Mouse (Mus musculus): ENCODE data around the gene Dusp28. TPM values are rescaled to one million over a fixed set of nuclear protein-coding genes. Genes with fewer than 3 reads are reported as not detected.
A peak's percentile ranks its signal among the peaks of the same experiment; 100 is the strongest.

Dusp28 gene
- 10.6 and 16.7 TPM in 2 replicates for polyA plus RNA-seq (2012; rRNA removed)
- polyA plus RNA-seq (2014; fragmentation: Nextera tagmentation; extraction: Ambion mirVana), result 8.0 and 9.6 TPM in 2 replicates

- Histone ChIP-seq H3K36me3 (ENCODE audit: control insufficient read depth, insufficient read depth, low read length) (no peaks in the 10 kb centered on the region), H3K4me1 (ENCODE audit: control insufficient read depth, insufficient read depth, low read length) (peaks cover 18% of the 10 kb centered on the region), H3K27ac (replicated peaks; ENCODE audit: low read depth, low read length) (peak within 1 kb of the TSS; percentile 84), H3K9me3 (ENCODE audit: control insufficient read depth, low read length) (no peaks in the 10 kb centered on the region), H3K27me3 (ENCODE audit: control insufficient read depth, insufficient read depth, low read length) (no peaks in the 10 kb centered on the region), H3K4me3 (replicated peaks; ENCODE audit: low read length) (peak within 1 kb of the TSS; percentile 78), H3K4me2 (replicated peaks; ENCODE audit: low read depth, low read length, severe bottlenecking) (peak within 1 kb of the TSS; percentile 64), H3K9ac (ENCODE audit: low read depth, low read length, severe bottlenecking) (peak within 1 kb of the TSS; percentile 69)
- DNase-seq (ENCODE audit: low spot score) (peak; percentile 89), ATAC-seq (ENCODE audit: low FRiP score, low read depth) (peak; percentile 90)
- WGBS, result 1% methylated on average over 42 of the region's 81 CpGs
- TF ChIP-seq POLR2A (IDR thresholded peaks at IDR 0.05; ENCODE audit: borderline replicate concordance, extremely low read depth, insufficient read depth, insufficient read length), result peak; percentile 83; the same call in 1 of the 2 replicates
Measured at GRCm38 (mm10) chr1:92906779-92907631, at the start of gene Dusp28. Gene Dusp28, plus strand, starts transcription at chr1:92906981.

- DNase-seq (ENCODE audit: low spot score) (no peak), ATAC-seq (ENCODE audit: low FRiP score, low read depth) (no peak)
- H3K4me2 ChIP-seq (replicated peaks; ENCODE audit: low read depth, low read length, severe bottlenecking), result no peak overlapping the region
- H3K4me1 ChIP-seq (ENCODE audit: control insufficient read depth, insufficient read depth, low read length), result no peaks in the 10 kb centered on the region
- no peak overlapping the region for H3K4me3 ChIP-seq (replicated peaks; ENCODE audit: low read length)
- H3K9me3 ChIP-seq (ENCODE audit: control insufficient read depth, low read length), result no peaks in the 10 kb centered on the region
- no peak overlapping the region for H3K9ac ChIP-seq (ENCODE audit: low read depth, low read length, severe bottlenecking)
- TF ChIP-seq POLR2A (IDR thresholded peaks at IDR 0.05; ENCODE audit: borderline replicate concordance, extremely low read depth, insufficient read depth, insufficient read length), result no peak
- no peak overlapping the region for H3K27ac ChIP-seq (replicated peaks; ENCODE audit: low read depth, low read length)
- peaks cover 38% of the 10 kb centered on the region for H3K36me3 ChIP-seq (ENCODE audit: control insufficient read depth, insufficient read depth, low read length)
- H3K27me3 ChIP-seq (ENCODE audit: control insufficient read depth, insufficient read depth, low read length), result no peaks in the 10 kb centered on the region
- 65% methylated on average over 6 of the region's 6 CpGs for WGBS
Measured at GRCm38 (mm10) chr1:92861503-92861902, 45.3 kb upstream of the Dusp28 start.

GRCm38 (mm10) chr1:92863268-92863667 lies 43.5 kb upstream of the Dusp28 start:
- H3K4me1 ChIP-seq (ENCODE audit: control insufficient read depth, insufficient read depth, low read length), result no peaks in the 10 kb centered on the region
- ATAC-seq (ENCODE audit: low FRiP score, low read depth), result no peak
- peaks cover 21% of the 10 kb centered on the region for H3K36me3 ChIP-seq (ENCODE audit: control insufficient read depth, insufficient read depth, low read length)
- no peak for DNase-seq (ENCODE audit: low spot score)
- no peaks in the 10 kb centered on the region for H3K9me3 ChIP-seq (ENCODE audit: control insufficient read depth, low read length)
- no peaks in the 10 kb centered on the region for H3K27me3 ChIP-seq (ENCODE audit: control insufficient read depth, insufficient read depth, low read length)
- H3K4me3 ChIP-seq (replicated peaks; ENCODE audit: low read length), result no peak overlapping the region
- H3K9ac ChIP-seq (ENCODE audit: low read depth, low read length, severe bottlenecking), result no peak overlapping the region
- WGBS, result 81% methylated on average over 4 of the region's 4 CpGs
- no peak for TF ChIP-seq POLR2A (IDR thresholded peaks at IDR 0.05; ENCODE audit: borderline replicate concordance, extremely low read depth, insufficient read depth, insufficient read length)
- H3K4me2 ChIP-seq (replicated peaks; ENCODE audit: low read depth, low read length, severe bottlenecking), result no peak overlapping the region
- no peak overlapping the region for H3K27ac ChIP-seq (replicated peaks; ENCODE audit: low read depth, low read length)

GRCm38 (mm10) chr1:92866170-92866569 lies 40.6 kb upstream of the Dusp28 start:
- no peak for TF ChIP-seq POLR2A (IDR thresholded peaks at IDR 0.05; ENCODE audit: borderline replicate concordance, extremely low read depth, insufficient read depth, insufficient read length)
- Histone ChIP-seq H3K4me1 (ENCODE audit: control insufficient read depth, insufficient read depth, low read length) (no peaks in the 10 kb centered on the region), H3K4me2 (replicated peaks; ENCODE audit: low read depth, low read length, severe bottlenecking) (no peak overlapping the region), H3K9me3 (ENCODE audit: control insufficient read depth, low read length) (no peaks in the 10 kb centered on the region), H3K9ac (ENCODE audit: low read depth, low read length, severe bottlenecking) (no peak overlapping the region), H3K27me3 (ENCODE audit: control insufficient read depth, insufficient read depth, low read length) (no peaks in the 10 kb centered on the region), H3K4me3 (replicated peaks; ENCODE audit: low read length) (no peak overlapping the region), H3K27ac (replicated peaks; ENCODE audit: low read depth, low read length) (no peak overlapping the region), H3K36me3 (ENCODE audit: control insufficient read depth, insufficient read depth, low read length) (no peaks in the 10 kb centered on the region)
- WGBS, result 67% methylated on average over 2 of the region's 2 CpGs
- DNase-seq (ENCODE audit: low spot score) (no peak), ATAC-seq (ENCODE audit: low FRiP score, low read depth) (no peak)

GRCm38 (mm10) chr1:92869985-92870384 lies 36.8 kb upstream of the Dusp28 start:
- ATAC-seq (ENCODE audit: low FRiP score, low read depth) (no peak), DNase-seq (ENCODE audit: low spot score) (no peak)
- no peak overlapping the region for H3K9ac ChIP-seq (ENCODE audit: low read depth, low read length, severe bottlenecking)
- H3K4me2 ChIP-seq (replicated peaks; ENCODE audit: low read depth, low read length, severe bottlenecking), result no peak overlapping the region
- H3K9me3 ChIP-seq (ENCODE audit: control insufficient read depth, low read length), result no peaks in the 10 kb centered on the region
- no peaks in the 10 kb centered on the region for H3K4me1 ChIP-seq (ENCODE audit: control insufficient read depth, insufficient read depth, low read length)
- TF ChIP-seq POLR2A (IDR thresholded peaks at IDR 0.05; ENCODE audit: borderline replicate concordance, extremely low read depth, insufficient read depth, insufficient read length), result no peak
- WGBS, result 70% methylated on average over 2 of the region's 2 CpGs
- no peaks in the 10 kb centered on the region for H3K36me3 ChIP-seq (ENCODE audit: control insufficient read depth, insufficient read depth, low read length)
- H3K27ac ChIP-seq (replicated peaks; ENCODE audit: low read depth, low read length), result no peak overlapping the region
- no peak overlapping the region for H3K4me3 ChIP-seq (replicated peaks; ENCODE audit: low read length)
- H3K27me3 ChIP-seq (ENCODE audit: control insufficient read depth, insufficient read depth, low read length), result no peaks in the 10 kb centered on the region
